Mouse (Mus musculus): Measurements from ENCODE around the gene Pex11a.
"Not testable (repeated sequence)": the region's sequence is repeated elsewhere in the genome, so short reads cannot be mapped to it uniquely, and the experiment has no call there.

Gene Pex11a

DNA sequence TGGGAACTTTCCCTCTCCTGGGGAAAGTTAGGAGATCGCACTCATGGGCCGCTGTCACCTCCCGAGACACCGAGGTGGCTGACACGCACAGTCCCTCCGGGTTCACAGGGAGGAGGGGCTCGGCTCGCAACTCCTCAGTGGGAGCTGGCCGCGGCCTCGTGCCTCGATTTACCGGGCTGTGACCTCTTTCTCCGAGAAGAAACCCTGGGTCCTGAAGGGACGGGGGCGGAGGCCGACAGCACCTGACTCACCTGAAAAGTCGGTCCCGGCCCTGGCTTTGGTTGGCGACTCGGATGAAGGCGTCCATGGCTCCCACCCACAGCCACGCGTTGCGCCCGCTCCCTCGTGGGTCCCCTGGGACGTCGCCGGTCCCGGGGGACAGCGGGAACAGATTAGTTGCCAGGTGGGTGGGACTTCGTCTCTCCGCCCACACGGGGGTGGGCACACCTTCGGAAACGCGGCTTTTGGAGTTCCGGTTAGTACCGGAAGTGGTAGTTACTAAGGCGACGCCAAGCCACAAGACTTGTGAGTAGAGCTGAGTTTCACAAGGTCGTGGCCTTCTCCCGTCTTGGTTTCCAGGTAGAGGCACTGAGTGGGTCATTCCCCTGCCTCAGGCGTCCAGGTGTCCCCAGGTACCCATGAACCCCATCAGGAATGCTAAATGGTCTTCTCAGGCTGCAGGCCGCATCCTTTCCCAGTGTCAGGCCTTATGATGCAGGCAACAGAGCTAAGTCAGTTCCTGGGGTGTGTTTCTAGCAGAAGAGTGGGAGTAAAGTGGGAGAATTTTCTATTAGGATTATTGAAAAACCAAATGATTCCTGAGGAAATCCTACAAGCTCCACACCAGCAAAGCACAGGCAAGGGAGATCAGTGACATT lies at the start of gene Pex11a, which contains the start of gene Wdr93:
Gene Pex11a, minus strand, starts transcription at position 473 of the 878 bp plus-strand sequence.
Gene Wdr93, plus strand, starts transcription at position 505 of the 878 bp plus-strand sequence.
- DNase-seq (ENCODE audit: low read depth), result peak; percentile 84

- not testable (repeated sequence) for DNase-seq (ENCODE audit: low read depth)
These were observed 46.9 kb upstream of the Pex11a start for GRCm38 (mm10) chr7:79789812-79790211.

DNA sequence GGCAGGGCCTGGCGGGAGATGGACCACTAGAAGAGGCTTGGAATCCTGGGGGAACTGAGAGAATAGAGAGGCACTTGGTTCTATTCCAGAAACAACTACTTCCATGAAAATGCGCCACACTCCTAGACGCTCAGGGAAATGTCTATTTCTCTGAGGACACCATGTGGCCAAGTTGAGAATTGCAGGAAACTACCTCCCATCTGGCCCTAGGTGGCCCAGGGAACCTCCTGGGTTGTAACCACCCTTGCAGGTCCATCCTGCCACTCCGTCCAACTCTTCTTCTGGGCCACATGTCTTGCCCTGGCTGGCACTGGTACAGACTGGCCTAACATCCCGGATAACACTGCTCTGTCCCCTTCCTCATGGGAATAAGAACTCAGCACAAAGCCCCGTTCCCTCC lies 43.4 kb upstream of the Pex11a start:
- DNase-seq (ENCODE audit: low read depth), result peak; percentile 70

GRCm38 (mm10) chr7:79782516-79782855 lies 39.6 kb upstream of the Pex11a start:
- no peak for DNase-seq (ENCODE audit: low read depth)

DNA sequence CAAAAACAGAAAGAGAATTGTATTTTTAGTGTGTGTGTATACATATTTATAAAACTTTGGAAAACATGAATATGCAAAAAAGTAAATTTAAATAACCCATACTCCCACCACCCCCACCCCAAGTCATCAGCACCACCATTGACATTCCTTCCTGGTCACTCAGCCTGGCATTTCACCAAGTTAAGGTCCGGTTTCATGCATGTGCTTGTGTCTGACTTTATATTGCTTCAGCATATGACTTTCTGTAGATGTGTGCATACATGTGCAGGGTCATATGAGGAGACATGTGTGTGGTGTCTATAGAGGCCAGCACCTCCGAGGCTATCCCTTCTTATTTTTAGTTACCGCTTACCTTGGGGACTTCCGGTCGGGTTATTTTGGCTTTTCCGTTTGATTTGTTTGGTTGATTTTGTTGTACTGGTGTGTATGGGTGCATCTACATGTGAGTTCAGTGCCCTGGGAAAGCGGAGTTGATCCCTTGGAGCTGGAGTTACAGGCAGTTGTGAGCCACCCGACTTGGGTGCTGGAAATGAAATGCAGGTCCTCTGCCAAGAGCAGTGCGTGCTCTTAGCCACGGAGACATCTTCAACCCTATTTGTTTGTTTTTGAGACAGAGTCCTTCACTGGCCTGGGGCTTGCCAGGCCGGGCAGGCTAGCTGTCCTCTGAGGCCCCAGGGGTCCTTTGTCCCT lies 39.0 kb upstream of the Pex11a start:
- DNase-seq (ENCODE audit: low read depth), result no peak

GRCm38 (mm10) chr7:79780647-79781626 lies 38.0 kb upstream of the Pex11a start:
- DNase-seq (ENCODE audit: low read depth), result peak; percentile 79

- DNase-seq (ENCODE audit: low read depth), result no peak
These were observed 28.9 kb upstream of the Pex11a start for GRCm38 (mm10) chr7:79771561-79772512.

GRCm38 (mm10) chr7:79769664-79770063 lies 26.7 kb upstream of the Pex11a start:
- no peak for DNase-seq (ENCODE audit: low read depth)

DNA sequence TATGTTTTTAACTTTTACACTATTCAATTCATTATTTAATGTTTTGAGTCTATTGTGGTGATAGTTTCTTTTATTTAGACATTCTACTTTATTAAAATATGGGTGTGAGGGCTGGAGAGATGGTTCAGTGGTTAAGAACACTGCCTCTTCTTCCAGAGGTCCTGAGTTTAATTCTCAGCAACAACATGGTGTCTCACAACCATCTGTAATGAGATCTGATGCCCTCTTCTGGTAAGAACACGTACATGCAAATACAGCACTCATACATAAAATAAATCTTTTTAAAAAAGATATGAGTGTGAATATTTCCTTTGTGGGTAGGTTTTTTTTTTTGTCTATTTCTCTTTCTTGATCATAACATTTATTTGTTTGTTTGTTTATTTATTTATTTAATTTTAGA lies 23.1 kb upstream of the Pex11a start:
- DNase-seq (ENCODE audit: low read depth), result no peak

- no peak for DNase-seq (ENCODE audit: low read depth)
These were observed 19.2 kb upstream of the Pex11a start for GRCm38 (mm10) chr7:79762106-79762505.

DNA sequence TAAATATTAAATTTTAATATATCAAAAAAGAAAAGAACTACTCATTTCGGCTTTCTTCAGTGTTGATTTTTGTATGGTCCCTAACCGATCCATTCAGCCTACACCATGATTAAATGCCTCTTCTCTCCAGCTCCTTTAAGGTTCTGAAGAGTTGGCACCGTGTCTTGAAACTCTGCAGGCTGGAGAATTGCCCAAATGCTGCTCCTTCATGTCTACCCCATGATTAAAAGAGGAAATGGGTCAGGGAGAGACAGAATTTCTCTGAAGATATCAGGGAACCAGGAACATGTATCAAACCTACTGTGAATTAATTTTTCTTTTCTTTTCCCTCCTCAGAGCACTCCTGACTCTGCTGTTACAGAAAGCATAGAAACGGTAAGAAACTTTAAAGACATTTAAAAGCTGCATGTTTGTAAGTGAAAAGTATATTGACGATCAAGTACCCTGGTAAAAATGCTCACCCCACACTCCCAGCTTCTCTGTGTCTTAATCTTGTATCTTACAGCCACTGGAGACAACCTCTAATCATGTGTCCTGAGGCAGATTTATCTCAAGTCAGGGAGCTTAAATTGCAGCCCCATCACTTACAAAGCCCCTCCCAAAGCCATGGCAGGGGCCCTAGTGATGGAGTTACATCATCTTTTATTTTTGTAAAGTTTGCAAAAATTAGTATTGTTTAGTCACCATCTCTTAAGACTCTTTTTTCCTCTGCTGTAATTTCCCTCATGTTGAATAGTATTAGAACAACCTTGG lies 18.4 kb upstream of the Pex11a start:
- no peak for DNase-seq (ENCODE audit: low read depth)

- no peak for DNase-seq (ENCODE audit: low read depth)
These were observed 16.8 kb upstream of the Pex11a start for GRCm38 (mm10) chr7:79759766-79760165.

- DNase-seq (ENCODE audit: low read depth), result no peak
These were observed 15.2 kb upstream of the Pex11a start for GRCm38 (mm10) chr7:79758176-79758575.

DNA sequence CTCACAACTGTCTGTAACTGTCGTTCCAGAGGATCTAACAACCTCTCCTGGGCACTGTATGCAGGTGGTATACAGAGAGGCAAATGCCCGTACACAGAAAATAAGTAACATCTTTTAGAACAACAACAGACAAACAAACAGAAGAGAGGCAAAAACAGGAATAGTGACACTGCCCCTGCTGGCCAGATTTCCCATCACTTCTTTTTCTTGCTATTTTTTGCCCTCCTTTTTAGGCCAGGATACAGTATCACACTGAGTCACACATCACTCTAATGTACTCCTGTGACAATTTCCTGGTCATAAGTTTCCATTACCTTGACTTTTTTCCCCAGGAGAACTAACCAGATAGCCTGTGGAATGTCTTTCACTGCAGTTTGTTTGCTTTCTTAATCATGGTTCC lies 13.4 kb upstream of the Pex11a start:
- no peak for DNase-seq (ENCODE audit: low read depth)

DNA sequence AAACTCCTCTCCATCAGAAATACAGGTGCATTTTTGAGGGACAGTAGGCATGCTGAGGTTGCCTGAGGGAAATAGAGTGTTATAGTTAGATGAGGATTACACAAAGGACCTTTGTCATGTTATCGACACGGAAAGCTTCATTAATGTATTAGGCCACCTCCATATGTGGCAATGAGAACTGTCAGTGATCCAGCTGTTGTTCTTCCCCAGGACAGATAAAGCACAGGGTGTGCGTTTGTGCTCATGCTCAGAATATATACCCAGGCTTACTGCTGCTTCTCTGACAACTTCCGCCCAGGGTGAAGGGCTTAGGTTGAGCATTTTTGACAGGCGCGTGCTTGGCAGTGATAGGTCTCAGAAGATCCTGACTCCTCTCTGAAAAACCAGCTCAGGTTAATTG lies 6.6 kb upstream of the Pex11a start:
- DNase-seq (ENCODE audit: low read depth), result no peak

GRCm38 (mm10) chr7:79747659-79748058 lies 4.7 kb upstream of the Pex11a start:
- no peak for DNase-seq (ENCODE audit: low read depth)

- DNase-seq (ENCODE audit: low read depth), result no peak
These were observed 1.7 kb upstream of the Pex11a start for GRCm38 (mm10) chr7:79744585-79744984.

GRCm38 (mm10) chr7:79744051-79744450 lies 1.1 kb upstream of the Pex11a start:
- no peak for DNase-seq (ENCODE audit: low read depth)

DNA sequence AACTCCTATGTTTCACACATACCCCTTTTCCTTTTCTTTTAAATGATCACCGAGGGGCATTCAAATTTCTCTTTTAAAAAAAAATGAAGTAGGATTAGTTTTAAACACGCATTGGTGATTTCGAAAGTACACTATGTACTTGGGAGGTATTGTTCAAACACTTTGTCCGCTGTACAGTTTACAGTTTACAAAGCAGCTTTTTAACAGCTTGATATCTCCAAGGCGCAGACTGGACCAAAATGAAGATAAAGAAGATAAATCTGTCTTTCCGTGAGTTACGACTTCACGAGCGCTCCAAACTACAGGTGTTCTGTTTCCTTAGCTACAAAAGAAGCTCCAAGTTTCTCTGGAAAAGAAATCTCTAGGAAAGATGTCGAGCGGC lies 663 bp downstream of the Pex11a start:
- no peak for DNase-seq (ENCODE audit: low read depth)

DNA sequence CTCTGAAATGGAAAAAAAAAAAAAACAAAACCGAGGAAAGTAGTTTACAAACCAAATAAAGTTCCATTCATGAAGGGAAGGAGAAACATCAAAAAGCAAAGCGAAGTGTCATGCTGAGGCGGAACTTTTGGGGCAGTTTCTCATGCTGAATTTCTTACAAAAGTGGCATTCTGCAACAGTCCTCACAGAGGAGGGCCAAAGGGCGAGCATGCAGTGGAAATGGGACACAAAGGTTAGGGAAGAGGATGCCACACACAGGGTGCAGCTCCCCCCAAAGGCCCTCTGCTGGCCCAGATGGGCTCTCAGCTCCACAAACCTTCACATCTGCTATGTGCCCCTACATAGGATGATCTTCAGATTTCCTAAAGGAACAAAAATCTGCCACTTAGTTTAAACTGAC lies 2.7 kb downstream of the Pex11a start:
- no peak for DNase-seq (ENCODE audit: low read depth)

All from naive thymus-derived CD4-positive, alpha-beta T cell, adult 2 months (primary cell).